ENCODE assay signal across 28 mouse cellular contexts in genomic region chr7:135568550-135568949, GRCm38 (mm10). TPM values are rescaled to one million over a fixed set of nuclear protein-coding genes. Genes with fewer than 3 reads are reported as not detected.
DNase-seq lines count a peak whose midpoint lies in the region; ATAC-seq and TF ChIP-seq lines count a peak whose summit lies in the region.
"Had no signal": no experiment of that assay in that cellular context is flagged by ENCODE, and none has a peak within 500 bp of the region (broad histone marks: within the 10 kb centered on the region; RNA-seq: fewer than 3 reads in every experiment).

No protein-coding gene starts in this region.

- no peak for TF ChIP-seq EP300 in lung, postnatal 0 days (IDR thresholded peaks at IDR 0.05)

- H3K9ac ChIP-seq in hindbrain, embryonic 13.5 days, result no peak overlapping the region
- H3K9ac ChIP-seq in hindbrain, postnatal 0 days (replicated peaks; ENCODE audit: low read length), result no peak overlapping the region
- no peak overlapping the region for H3K9ac ChIP-seq in lung, postnatal 0 days (replicated peaks; ENCODE audit: low read depth)
- H3K9ac ChIP-seq: embryonic facial prominence, embryonic 13.5 days; embryonic facial prominence, embryonic 15.5 days; forebrain, embryonic 12.5 days had no signal

- peaks cover 23% of the 10 kb centered on the region for H3K4me1 ChIP-seq in hindbrain, embryonic 13.5 days (replicated peaks)
- peaks cover 5% of the 10 kb centered on the region; the same call in 1 of the 2 replicates for H3K4me1 ChIP-seq in hindbrain, postnatal 0 days (ENCODE audit: insufficient read depth, low read length)
- no peaks in the 10 kb centered on the region for H3K4me1 ChIP-seq in lung, postnatal 0 days (ENCODE audit: insufficient read depth, low read depth, low read length)

- H3K27me3 ChIP-seq in hindbrain, embryonic 13.5 days, result no peaks in the 10 kb centered on the region
- no peaks in the 10 kb centered on the region for H3K27me3 ChIP-seq in hindbrain, postnatal 0 days (ENCODE audit: insufficient read depth, low read length)
- no peaks in the 10 kb centered on the region for H3K27me3 ChIP-seq in lung, postnatal 0 days (replicated peaks; ENCODE audit: insufficient read depth, low read length)
- H3K27me3 ChIP-seq: embryonic facial prominence, embryonic 13.5 days; embryonic facial prominence, embryonic 15.5 days; forebrain, embryonic 12.5 days had no signal

- no peak for TF ChIP-seq CTCF in hindbrain, postnatal 0 days (IDR thresholded peaks at IDR 0.05; ENCODE audit: low read depth)
- TF ChIP-seq CTCF in lung, postnatal 0 days (IDR thresholded peaks at IDR 0.05), result no peak

- DNase-seq in hindbrain, postnatal 0 days (ENCODE audit: low spot score), result no peak
- DNase-seq in lung, postnatal 0 days (ENCODE audit: low spot score), result peak; percentile 75
- DNase-seq in lung, postnatal 36 days, result no peak
- peak; percentile 20 for DNase-seq in retina, postnatal 1 day
- no peak for DNase-seq in retina, embryonic 14.5 days (ENCODE audit: low spot score)
- DNase-seq: adrenal gland, adult 2 months; adrenal gland, postnatal 10 days; adrenal gland, postnatal 25 days; cerebellum, adult 11 months; cerebellum, adult 18-20 months; cerebellum, adult 8-10 months; cerebellum, adult 9-11 months; cerebellum, postnatal 14 days; cerebellum, postnatal 36 days; embryo, embryonic 11 days had no signal

- peak overlapping the region; percentile 6; the same call in 1 of the 2 replicates for H3K27ac ChIP-seq in hindbrain, embryonic 13.5 days
- H3K27ac ChIP-seq in hindbrain, postnatal 0 days, result no peak overlapping the region
- H3K27ac ChIP-seq in lung, postnatal 0 days (ENCODE audit: low read length), result no peak overlapping the region
- H3K27ac ChIP-seq: embryonic facial prominence, embryonic 13.5 days; embryonic facial prominence, embryonic 15.5 days; forebrain, embryonic 10.5 days; forebrain, embryonic 12.5 days had no signal

- WGBS in hindbrain, embryonic 13.5 days, result 72% methylated on average over 2 of the region's 2 CpGs
- 49% methylated on average over 2 of the region's 2 CpGs for WGBS in hindbrain, postnatal 0 days
- 61% methylated on average over 2 of the region's 2 CpGs for WGBS in lung, postnatal 0 days

- no peak overlapping the region for H3K4me2 ChIP-seq in hindbrain, embryonic 13.5 days
- H3K4me2 ChIP-seq in hindbrain, postnatal 0 days (ENCODE audit: low read depth, low read length), result no peak overlapping the region
- H3K4me2 ChIP-seq in lung, postnatal 0 days (replicated peaks; ENCODE audit: low read depth, low read length), result no peak overlapping the region
- H3K4me2 ChIP-seq: embryonic facial prominence, embryonic 13.5 days; embryonic facial prominence, embryonic 15.5 days; forebrain, embryonic 12.5 days had no signal

- H3K36me3 ChIP-seq in hindbrain, embryonic 13.5 days, result no peaks in the 10 kb centered on the region
- H3K36me3 ChIP-seq in hindbrain, postnatal 0 days (ENCODE audit: insufficient read depth, low read length), result no peaks in the 10 kb centered on the region
- no peaks in the 10 kb centered on the region for H3K36me3 ChIP-seq in lung, postnatal 0 days (ENCODE audit: insufficient read depth, low read length)
- H3K36me3 ChIP-seq: embryonic facial prominence, embryonic 13.5 days; embryonic facial prominence, embryonic 15.5 days; forebrain, embryonic 10.5 days; forebrain, embryonic 12.5 days had no signal

- H3K9me3 ChIP-seq in hindbrain, embryonic 13.5 days, result no peaks in the 10 kb centered on the region
- no peaks in the 10 kb centered on the region for H3K9me3 ChIP-seq in hindbrain, postnatal 0 days (ENCODE audit: low read length)
- H3K9me3 ChIP-seq in lung, postnatal 0 days (ENCODE audit: low read length), result no peaks in the 10 kb centered on the region
- H3K9me3 ChIP-seq: embryonic facial prominence, embryonic 13.5 days; embryonic facial prominence, embryonic 15.5 days had no signal

- H3K4me3 ChIP-seq in hindbrain, embryonic 13.5 days, result no peak overlapping the region
- H3K4me3 ChIP-seq in hindbrain, postnatal 0 days (ENCODE audit: low read length), result no peak overlapping the region
- no peak overlapping the region for H3K4me3 ChIP-seq in lung, postnatal 0 days (ENCODE audit: low read depth, low read length)
- H3K4me3 ChIP-seq: embryonic facial prominence, embryonic 13.5 days; embryonic facial prominence, embryonic 15.5 days; erythroblast, embryonic 14.5 days; forebrain, embryonic 10.5 days; forebrain, embryonic 12.5 days had no signal

- ATAC-seq in hindbrain, embryonic 13.5 days (ENCODE audit: low FRiP score), result no peak
- no peak for ATAC-seq in hindbrain, postnatal 0 days
- peak; percentile 67 for ATAC-seq in lung, postnatal 0 days
- ATAC-seq: forebrain, embryonic 14.5 days had no signal

RNA-seq across cellular contexts. Expression of gene Ptpre, which starts 31.3 kb away (rescaled TPM):
- 4.1 and 4.4 TPM in 2 replicates for polyA plus RNA-seq in hindbrain, embryonic 13.5 days (2015; fragmentation: Nextera tagmentation; extraction: Ambion mirVana)
- 12.4 and 13.5 TPM in 2 replicates for total RNA-seq in hindbrain, postnatal 0 days (2014; rRNA removed)
- 8.0 and 8.2 TPM in 2 replicates for polyA plus RNA-seq in hindbrain, postnatal 0 days (2015; fragmentation: Nextera tagmentation; extraction: Ambion mirVana)
- polyA plus RNA-seq in lung, postnatal 0 days (2015; fragmentation: Nextera tagmentation; extraction: Ambion mirVana), result 8.6 and 8.7 TPM in 2 replicates

RNA-seq across cellular contexts. Expression of gene Clrn3, which starts 40.1 kb away (rescaled TPM):
- polyA plus RNA-seq in hindbrain, embryonic 13.5 days (2015; fragmentation: Nextera tagmentation; extraction: Ambion mirVana), result 0.05 TPM in 1 of 2 replicates, not detected in the other
- not detected in 2 replicates for total RNA-seq in hindbrain, postnatal 0 days (2014; rRNA removed)
- polyA plus RNA-seq in hindbrain, postnatal 0 days (2015; fragmentation: Nextera tagmentation; extraction: Ambion mirVana), result not detected in 2 replicates
- polyA plus RNA-seq in lung, postnatal 0 days (2015; fragmentation: Nextera tagmentation; extraction: Ambion mirVana), result not detected in 2 replicates
- total RNA-seq: adrenal gland, adult 2 months; adrenal gland, postnatal 10 days; adrenal gland, postnatal 25 days; common myeloid progenitor, adult 5-6 weeks; ES-E14; MEL had no signal
- polyA plus RNA-seq: adrenal gland, adult 2 months; brain, embryonic 14.5 days; C2C12; embryonic facial prominence, embryonic 11.5 days; embryonic facial prominence, embryonic 13.5 days; embryonic facial prominence, embryonic 15.5 days; erythroblast, embryonic 14.5 days; forebrain, embryonic 10.5 days; forebrain, embryonic 12.5 days; forebrain, embryonic 14.5 days had no signal

Comparison
In these comparisons a context has a peak if more than half of its experiments do, and no peak if none do; other contexts are left out.
1. DNase-seq: peak in lung, postnatal 0 days (single experiment) and retina, postnatal 1 day (single experiment); none in hindbrain, postnatal 0 days (single experiment), lung, postnatal 36 days (single experiment) and retina, embryonic 14.5 days (single experiment).